In genomic region chr3:28523004-28523482, GRCm38 (mm10) we compare ENCODE assay signal across 8 mouse cellular contexts.
A peak's percentile ranks its signal among the peaks of the same experiment; 100 is the strongest.
DNase-seq lines count a peak whose midpoint lies in the region; ATAC-seq and TF ChIP-seq lines count a peak whose summit lies in the region.

No protein-coding gene starts in this region.

- H3K27me3 ChIP-seq in limb, embryonic 13.5 days: no peaks in the 10 kb centered on the region
- H3K27me3 ChIP-seq in limb, embryonic 10.5 days (ENCODE audit: low read depth, poor library complexity, severe bottlenecking): no peaks in the 10 kb centered on the region
- H3K27me3 ChIP-seq in hindbrain, embryonic 12.5 days: no peaks in the 10 kb centered on the region

- H3K9me3 ChIP-seq in limb, embryonic 13.5 days: no peaks in the 10 kb centered on the region
- H3K9me3 ChIP-seq in limb, embryonic 10.5 days (replicated peaks): no peaks in the 10 kb centered on the region
- H3K9me3 ChIP-seq in hindbrain, embryonic 12.5 days (replicated peaks): no peaks in the 10 kb centered on the region

- no peaks in the 10 kb centered on the region for H3K4me1 ChIP-seq in limb, embryonic 13.5 days
- H3K4me1 ChIP-seq in limb, embryonic 10.5 days: no peaks in the 10 kb centered on the region
- peaks cover 10% of the 10 kb centered on the region for H3K4me1 ChIP-seq in embryonic fibroblast, embryonic 13.5 days (ENCODE audit: control insufficient read depth, insufficient read depth, low read length)
- peaks cover 3% of the 10 kb centered on the region for H3K4me1 ChIP-seq in hindbrain, embryonic 12.5 days
- H3K4me1 ChIP-seq in olfactory bulb, adult 2 months (ENCODE audit: control insufficient read depth, insufficient read depth, low read length): peaks cover 2% of the 10 kb centered on the region; the same call in 1 of the 2 replicates

- H3K36me3 ChIP-seq in limb, embryonic 13.5 days: no peaks in the 10 kb centered on the region
- H3K36me3 ChIP-seq in limb, embryonic 10.5 days: no peaks in the 10 kb centered on the region
- no peaks in the 10 kb centered on the region for H3K36me3 ChIP-seq in hindbrain, embryonic 12.5 days

- DNase-seq in limb, embryonic 10.5 days (ENCODE audit: low spot score): no peak
- no peak for DNase-seq in adrenal gland, postnatal 4 days (ENCODE audit: low spot score in 2 of 2)
- DNase-seq in thymus, adult 18-20 months: no peak
- no peak for DNase-seq in urinary bladder, postnatal 14 days (ENCODE audit: low spot score)

- H3K4me3 ChIP-seq in limb, embryonic 13.5 days: no peak overlapping the region
- no peak overlapping the region for H3K4me3 ChIP-seq in limb, embryonic 10.5 days
- H3K4me3 ChIP-seq in embryonic fibroblast, embryonic 13.5 days (ENCODE audit: insufficient read depth, low read length): no peak overlapping the region
- H3K4me3 ChIP-seq in hindbrain, embryonic 12.5 days: no peak overlapping the region
- no peak overlapping the region for H3K4me3 ChIP-seq in olfactory bulb, adult 2 months (ENCODE audit: insufficient read depth, low read depth, low read length)

- TF ChIP-seq POLR2A in embryonic fibroblast, embryonic 13.5 days (IDR thresholded peaks at IDR 0.05; ENCODE audit: low read depth, low read length): no peak
- TF ChIP-seq POLR2A in olfactory bulb, adult 2 months (IDR thresholded peaks at IDR 0.05; ENCODE audit: insufficient read depth, low read depth, low read length): no peak

- no peak for TF ChIP-seq CTCF in embryonic fibroblast, embryonic 13.5 days (IDR thresholded peaks at IDR 0.05; ENCODE audit: borderline replicate concordance, insufficient read depth, low read length)
- TF ChIP-seq CTCF in olfactory bulb, adult 2 months (IDR thresholded peaks at IDR 0.05; ENCODE audit: insufficient read depth, low read depth, low read length): no peak

- no peak overlapping the region for H3K27ac ChIP-seq in limb, embryonic 13.5 days
- no peak overlapping the region for H3K27ac ChIP-seq in limb, embryonic 10.5 days
- H3K27ac ChIP-seq in embryonic fibroblast, embryonic 13.5 days (ENCODE audit: insufficient read depth, low read length): peak overlapping the region; percentile 95
- no peak overlapping the region for H3K27ac ChIP-seq in hindbrain, embryonic 12.5 days
- H3K27ac ChIP-seq in olfactory bulb, adult 2 months (ENCODE audit: insufficient read depth, low read depth, low read length): peak overlapping the region; percentile 38; the same call in 1 of the 2 replicates

- no peak overlapping the region for H3K9ac ChIP-seq in limb, embryonic 13.5 days
- H3K9ac ChIP-seq in hindbrain, embryonic 12.5 days: no peak overlapping the region

- peak; percentile 54 for ATAC-seq in limb, embryonic 13.5 days (ENCODE audit: low FRiP score, low read depth)
- ATAC-seq in hindbrain, embryonic 12.5 days (ENCODE audit: low FRiP score): peak; percentile 43; the same call in 1 of the 2 replicates

- WGBS in limb, embryonic 13.5 days: 65% methylated on average over 6 of the region's 6 CpGs
- WGBS in limb, embryonic 10.5 days: 62% methylated on average over 6 of the region's 6 CpGs
- 52% methylated on average over 6 of the region's 6 CpGs for WGBS in hindbrain, embryonic 12.5 days
- WGBS in olfactory bulb, adult 2 months: 38% methylated on average over 6 of the region's 6 CpGs

- no peak overlapping the region for H3K4me2 ChIP-seq in limb, embryonic 13.5 days (replicated peaks)
- H3K4me2 ChIP-seq in hindbrain, embryonic 12.5 days (replicated peaks): no peak overlapping the region

Comparison
In these comparisons a context has a peak if more than half of its experiments do, and no peak if none do; other contexts are left out.
1. H3K27ac ChIP-seq: peak in embryonic fibroblast, embryonic 13.5 days (single experiment) and olfactory bulb, adult 2 months (single experiment); none in limb, embryonic 13.5 days (single experiment), limb, embryonic 10.5 days (single experiment) and hindbrain, embryonic 12.5 days (single experiment).